ENCODE assay signal across 11 mouse cellular contexts in the genomic region with DNA sequence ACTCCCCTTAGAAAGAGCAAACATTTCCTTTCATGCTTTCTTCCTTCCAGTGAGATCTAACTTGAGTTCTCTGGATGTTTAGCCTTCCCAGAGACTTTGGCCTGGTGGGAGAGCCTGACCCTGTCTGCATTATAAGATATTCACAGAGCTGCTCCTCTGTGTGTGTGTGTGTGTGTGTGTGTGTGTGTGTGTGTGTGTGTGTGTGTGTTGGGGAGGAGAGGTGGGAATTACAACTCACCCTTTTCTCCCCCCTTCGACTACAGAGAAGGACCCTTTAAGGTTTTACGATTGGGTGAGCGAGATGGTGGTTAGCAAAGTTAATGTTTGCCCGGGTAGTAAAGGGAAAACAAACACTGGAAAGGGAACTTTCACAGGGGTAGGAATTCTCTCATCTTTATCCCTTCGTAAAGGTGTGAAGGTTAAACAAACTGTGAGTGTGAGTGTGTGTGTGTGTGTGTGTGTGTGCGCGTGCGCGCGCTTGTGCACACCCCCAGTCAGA.
A peak's percentile ranks its signal among the peaks of the same experiment; 100 is the strongest.
DNase-seq lines count a peak whose midpoint lies in the region; ATAC-seq lines count a peak whose summit lies in the region.
"Had no signal": no experiment of that assay in that cellular context is flagged by ENCODE, and none has a peak within 500 bp of the region (broad histone marks: within the 10 kb centered on the region; RNA-seq: fewer than 3 reads in every experiment).

No protein-coding gene starts in this region.

- H3K9ac ChIP-seq in hindbrain, embryonic 13.5 days: no peak overlapping the region
- H3K9ac ChIP-seq in hindbrain, embryonic 16.5 days (ENCODE audit: low read depth, low read length): no peak overlapping the region
- no peak overlapping the region for H3K9ac ChIP-seq in neural tube, embryonic 13.5 days
- H3K9ac ChIP-seq in liver, embryonic 12.5 days: no peak overlapping the region
- H3K9ac ChIP-seq: forebrain, embryonic 15.5 days; neural tube, embryonic 12.5 days had no signal

- H3K4me1 ChIP-seq in hindbrain, embryonic 13.5 days (replicated peaks): peaks cover 25% of the 10 kb centered on the region
- H3K4me1 ChIP-seq in hindbrain, embryonic 16.5 days (ENCODE audit: control insufficient read depth, insufficient read depth, low read depth, low read length): peaks cover 11% of the 10 kb centered on the region
- peaks cover 28% of the 10 kb centered on the region for H3K4me1 ChIP-seq in neural tube, embryonic 13.5 days (replicated peaks)
- peaks cover 41% of the 10 kb centered on the region for H3K4me1 ChIP-seq in liver, embryonic 12.5 days

- no peaks in the 10 kb centered on the region for H3K9me3 ChIP-seq in hindbrain, embryonic 13.5 days
- no peaks in the 10 kb centered on the region for H3K9me3 ChIP-seq in hindbrain, embryonic 16.5 days (ENCODE audit: control insufficient read depth, low read length)
- no peaks in the 10 kb centered on the region for H3K9me3 ChIP-seq in neural tube, embryonic 13.5 days
- H3K9me3 ChIP-seq in liver, embryonic 12.5 days (replicated peaks): no peaks in the 10 kb centered on the region
- H3K9me3 ChIP-seq: forebrain, embryonic 15.5 days; neural tube, embryonic 12.5 days had no signal

- no peak for DNase-seq in neural tube, embryonic 10.5 days (ENCODE audit: extremely low spot score, low spot score)
- peak; percentile 72 for DNase-seq in yolk sac, embryonic 10.5 days (ENCODE audit: low spot score)
- no peak for DNase-seq in heart, postnatal 25 days (ENCODE audit: low spot score)
- no peak for DNase-seq in urinary bladder, postnatal 10 days (ENCODE audit: low spot score)
- DNase-seq: lung, postnatal 14 days had no signal

- H3K36me3 ChIP-seq in hindbrain, embryonic 13.5 days: no peaks in the 10 kb centered on the region
- H3K36me3 ChIP-seq in hindbrain, embryonic 16.5 days (ENCODE audit: control insufficient read depth, insufficient read depth, low read length): no peaks in the 10 kb centered on the region
- H3K36me3 ChIP-seq in neural tube, embryonic 13.5 days: no peaks in the 10 kb centered on the region
- no peaks in the 10 kb centered on the region for H3K36me3 ChIP-seq in liver, embryonic 12.5 days
- H3K36me3 ChIP-seq: forebrain, embryonic 15.5 days; neural tube, embryonic 12.5 days had no signal

- 73% methylated on average over 10 of the region's 10 CpGs for WGBS in hindbrain, embryonic 13.5 days
- 72% methylated on average over 10 of the region's 10 CpGs for WGBS in hindbrain, embryonic 16.5 days
- WGBS in neural tube, embryonic 13.5 days: 51% methylated on average over 10 of the region's 10 CpGs
- 69% methylated on average over 10 of the region's 10 CpGs for WGBS in liver, embryonic 12.5 days (ENCODE audit: insufficient replicate concordance)

- H3K27ac ChIP-seq in hindbrain, embryonic 13.5 days: peak overlapping the region; percentile 83; the same call in 1 of the 2 replicates
- no peak overlapping the region for H3K27ac ChIP-seq in hindbrain, embryonic 16.5 days (ENCODE audit: low read depth, low read length)
- H3K27ac ChIP-seq in neural tube, embryonic 13.5 days (replicated peaks): 0 out of 2 replicates have a peak overlapping the region, but pooled peaks have one; percentile 18
- H3K27ac ChIP-seq in liver, embryonic 12.5 days: peak overlapping the region; percentile 51
- H3K27ac ChIP-seq: neural tube, embryonic 12.5 days had no signal

- H3K4me2 ChIP-seq in hindbrain, embryonic 13.5 days: no peak overlapping the region
- no peak overlapping the region for H3K4me2 ChIP-seq in hindbrain, embryonic 16.5 days (ENCODE audit: low read length)
- H3K4me2 ChIP-seq in neural tube, embryonic 13.5 days: no peak overlapping the region
- no peak overlapping the region for H3K4me2 ChIP-seq in liver, embryonic 12.5 days
- H3K4me2 ChIP-seq: forebrain, embryonic 15.5 days; neural tube, embryonic 12.5 days had no signal

- H3K4me3 ChIP-seq in hindbrain, embryonic 13.5 days: no peak overlapping the region
- no peak overlapping the region for H3K4me3 ChIP-seq in hindbrain, embryonic 16.5 days (ENCODE audit: low read length)
- H3K4me3 ChIP-seq in neural tube, embryonic 13.5 days: no peak overlapping the region
- H3K4me3 ChIP-seq in liver, embryonic 12.5 days: no peak overlapping the region
- H3K4me3 ChIP-seq: forebrain, embryonic 15.5 days; neural tube, embryonic 12.5 days had no signal

- ATAC-seq in hindbrain, embryonic 13.5 days (ENCODE audit: low FRiP score): no peak
- ATAC-seq in hindbrain, embryonic 16.5 days: no peak
- ATAC-seq in neural tube, embryonic 13.5 days (ENCODE audit: low read depth): no peak
- peak; percentile 57; the same call in 1 of the 2 replicates for ATAC-seq in liver, embryonic 12.5 days

- intact Hi-C loops in heart, postnatal 25 days (cut with DNase I): no loop called here

- H3K27me3 ChIP-seq in hindbrain, embryonic 13.5 days: no peaks in the 10 kb centered on the region
- no peaks in the 10 kb centered on the region for H3K27me3 ChIP-seq in hindbrain, embryonic 16.5 days (replicated peaks; ENCODE audit: control insufficient read depth, insufficient read depth, low read length)
- no peaks in the 10 kb centered on the region for H3K27me3 ChIP-seq in neural tube, embryonic 13.5 days
- H3K27me3 ChIP-seq in liver, embryonic 12.5 days (replicated peaks): no peaks in the 10 kb centered on the region
- H3K27me3 ChIP-seq: forebrain, embryonic 15.5 days; neural tube, embryonic 12.5 days had no signal
